Comparison of ENCODE assay signal across 24 mouse cellular contexts in the genomic region with DNA sequence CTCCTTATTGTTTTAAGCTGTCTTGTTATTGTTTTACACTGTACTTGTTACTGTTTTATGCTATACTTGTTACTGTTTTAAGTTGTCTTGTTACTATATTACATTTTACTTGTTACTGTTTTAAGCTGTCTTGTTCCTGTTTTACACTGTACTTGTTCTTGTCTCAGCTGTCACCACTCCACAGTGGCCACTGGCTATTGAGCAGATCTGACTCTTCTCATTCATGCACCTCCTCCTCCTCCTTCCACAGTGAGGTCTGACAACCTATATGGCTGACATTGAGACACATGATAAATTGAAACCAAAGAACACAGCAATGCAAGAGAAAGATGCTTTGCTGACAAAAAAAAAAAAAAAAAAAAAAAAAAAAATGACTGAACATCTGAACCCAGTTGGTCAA.
DNase-seq lines count a peak whose midpoint lies in the region; ATAC-seq and TF ChIP-seq lines count a peak whose summit lies in the region.
"Had no signal": no experiment of that assay in that cellular context is flagged by ENCODE, and none has a peak within 500 bp of the region (broad histone marks: within the 10 kb centered on the region; RNA-seq: fewer than 3 reads in every experiment).

No protein-coding gene starts in this region.

- no peak for TF ChIP-seq POLR2A in CH12.LX (IDR thresholded peaks at IDR 0.05; ENCODE audit: low read depth, low read length)

- peak; percentile 72 for DNase-seq in heart, adult 11 months
- no peak for DNase-seq in heart, adult 9 months (ENCODE audit: low spot score in 2 of 2)
- DNase-seq in heart, postnatal 14 days = no peak
- peak; percentile 31 to 35 for DNase-seq in heart, postnatal 10 days
- no peak for DNase-seq in CH12.LX (ENCODE audit: extremely low read depth)
- DNase-seq: adrenal gland, adult 8-10 months; adrenal gland, postnatal 14 days; adrenal gland, postnatal 36 days; B cell, adult 2 months; cerebellum, adult 11-12 months; cerebellum, adult 2 months; cerebellum, adult 9-10 months; cerebellum, postnatal 10 days; cerebellum, postnatal 25 days had no signal

- peaks cover 10% of the 10 kb centered on the region for H3K36me3 ChIP-seq in heart, embryonic 16.5 days (ENCODE audit: control insufficient read depth, insufficient read depth)
- no peaks in the 10 kb centered on the region for H3K36me3 ChIP-seq in heart, embryonic 11.5 days (ENCODE audit: control insufficient read depth, insufficient read depth, low read length)
- no peaks in the 10 kb centered on the region for H3K36me3 ChIP-seq in CH12.LX (replicated peaks in 1 of 2; ENCODE audit: control insufficient read depth in 1 of 2, insufficient read depth in 1 of 2, low read length in 1 of 2)
- H3K36me3 ChIP-seq: embryonic facial prominence, embryonic 10.5 days; embryonic facial prominence, embryonic 12.5 days; forebrain, embryonic 15.5 days had no signal

- 0 out of 2 replicates have a peak, but pooled peaks cover 2% of the 10 kb centered on the region for H3K4me1 ChIP-seq in heart, embryonic 16.5 days (ENCODE audit: control insufficient read depth, insufficient read depth, low read length)
- H3K4me1 ChIP-seq in heart, embryonic 11.5 days (ENCODE audit: control insufficient read depth, insufficient read depth, low read length) = peaks cover 3% of the 10 kb centered on the region; the same call in 1 of the 2 replicates
- H3K4me1 ChIP-seq in CH12.LX (ENCODE audit: control insufficient read depth in 1 of 2, insufficient read depth in 2 of 2) = peaks cover 2 to 4% of the 10 kb centered on the region in 2 experiments; a peak in 1 of 4 replicates
- H3K4me1 ChIP-seq: embryonic facial prominence, embryonic 10.5 days; embryonic facial prominence, embryonic 12.5 days; forebrain, embryonic 13.5 days; forebrain, embryonic 15.5 days had no signal

- ATAC-seq in heart, embryonic 16.5 days (replicated peaks; ENCODE audit: extremely low read depth, insufficient read depth, low FRiP score) = peak; percentile 58; the same call in 1 of the 2 replicates
- no peak; the same call in 1 of the 2 replicates for ATAC-seq in heart, embryonic 11.5 days (replicated peaks; ENCODE audit: insufficient number of reproducible peaks, low FRiP score, low TSS enrichment)
- ATAC-seq in megakaryocyte progenitor cell, adult 5-6 weeks (replicated peaks; ENCODE audit: poor library complexity) = no peak
- ATAC-seq: activated CD4-positive, CD25-positive, alpha-beta regulatory T cell, adult 4 months; CD4-positive, CD25-positive, alpha-beta regulatory T cell, adult 4 months; forebrain, embryonic 13.5 days; forebrain, embryonic 15.5 days; Patski had no signal

- TF ChIP-seq RAD21 in CH12.LX (IDR thresholded peaks at IDR 0.05; ENCODE audit: low read depth, low read length) = no peak

- in situ Hi-C loops in CH12.LX (cut with MboI; ENCODE audit: low pct_ligation_motif_present, low pct_unique_long_range_greater_than_20kb, low sequenced_read_pairs) = no loop called here

- no peak for TF ChIP-seq CTCF in CH12.LX (conservative IDR thresholded peaks at IDR 0.05 in 1 of 2, IDR thresholded peaks at IDR 0.05 in 1 of 2; ENCODE audit: low read depth in 2 of 2, low read length in 2 of 2)

- no peak overlapping the region for H3K9ac ChIP-seq in heart, embryonic 16.5 days (ENCODE audit: low read length)
- no peak overlapping the region for H3K9ac ChIP-seq in heart, embryonic 11.5 days (ENCODE audit: low read depth, low read length)
- no peak overlapping the region for H3K9ac ChIP-seq in CH12.LX (ENCODE audit: insufficient read depth, low read depth)
- H3K9ac ChIP-seq: embryonic facial prominence, embryonic 12.5 days; forebrain, embryonic 13.5 days; forebrain, embryonic 15.5 days had no signal

- no peak for TF ChIP-seq EP300 in CH12.LX (IDR thresholded peaks at IDR 0.05; ENCODE audit: low read length)

- no peaks in the 10 kb centered on the region for H3K79me2 ChIP-seq in CH12.LX (replicated peaks; ENCODE audit: control insufficient read depth, extremely low read depth, insufficient read depth, poor library complexity, severe bottlenecking)

- intact Hi-C loops in heart, postnatal 14 days (cut with DNase I) = no loop called here
- intact Hi-C loops in heart, postnatal 10 days (cut with DNase I) = no loop called here

- dilution Hi-C loops in CH12.LX (cut with MboI; ENCODE audit: extremely low pct_ligation_motif_present, extremely low pct_unique_long_range_greater_than_20kb, low sequenced_read_pairs) = no loop called here

- no peaks in the 10 kb centered on the region for H3K27me3 ChIP-seq in heart, embryonic 16.5 days (ENCODE audit: control insufficient read depth, insufficient read depth, low read length)
- H3K27me3 ChIP-seq in heart, embryonic 11.5 days (ENCODE audit: control insufficient read depth, insufficient read depth, low read length) = no peaks in the 10 kb centered on the region
- H3K27me3 ChIP-seq in CH12.LX (replicated peaks) = no peaks in the 10 kb centered on the region
- H3K27me3 ChIP-seq: embryonic facial prominence, embryonic 12.5 days; forebrain, embryonic 13.5 days; forebrain, embryonic 15.5 days; Patski had no signal

- H3K4me3 ChIP-seq in heart, embryonic 16.5 days (ENCODE audit: low read length) = no peak overlapping the region
- H3K4me3 ChIP-seq in heart, embryonic 11.5 days (ENCODE audit: low read depth, low read length) = no peak overlapping the region
- no peak overlapping the region for H3K4me3 ChIP-seq in CH12.LX (replicated peaks in 1 of 3; ENCODE audit: low read depth in 2 of 3, low read length in 2 of 3, poor library complexity in 1 of 3)
- H3K4me3 ChIP-seq: embryonic facial prominence, embryonic 10.5 days; embryonic facial prominence, embryonic 12.5 days; forebrain, embryonic 13.5 days; forebrain, embryonic 15.5 days had no signal

- no peak overlapping the region for H3K27ac ChIP-seq in heart, embryonic 16.5 days (ENCODE audit: low read length)
- no peak overlapping the region for H3K27ac ChIP-seq in heart, embryonic 11.5 days (ENCODE audit: low read depth, low read length)
- no peak overlapping the region for H3K27ac ChIP-seq in CH12.LX (ENCODE audit: insufficient read depth, low read depth)
- H3K27ac ChIP-seq: embryonic facial prominence, embryonic 10.5 days; embryonic facial prominence, embryonic 12.5 days; forebrain, embryonic 13.5 days; forebrain, embryonic 15.5 days had no signal

- H3K9me3 ChIP-seq in heart, embryonic 16.5 days (replicated peaks; ENCODE audit: control insufficient read depth, low read length) = no peaks in the 10 kb centered on the region
- H3K9me3 ChIP-seq in heart, embryonic 11.5 days (replicated peaks; ENCODE audit: control insufficient read depth, low read length) = no peaks in the 10 kb centered on the region
- no peaks in the 10 kb centered on the region for H3K9me3 ChIP-seq in CH12.LX (replicated peaks; ENCODE audit: low read length)
- H3K9me3 ChIP-seq: embryonic facial prominence, embryonic 10.5 days; embryonic facial prominence, embryonic 12.5 days; forebrain, embryonic 13.5 days; forebrain, embryonic 15.5 days had no signal

- no peak overlapping the region for H3K4me2 ChIP-seq in heart, embryonic 16.5 days (ENCODE audit: low read depth, low read length)
- H3K4me2 ChIP-seq in heart, embryonic 11.5 days = no peak overlapping the region
- H3K4me2 ChIP-seq in CH12.LX (ENCODE audit: insufficient read depth, low read depth, poor library complexity, severe bottlenecking) = no peak overlapping the region
- H3K4me2 ChIP-seq: embryonic facial prominence, embryonic 12.5 days; forebrain, embryonic 13.5 days; forebrain, embryonic 15.5 days had no signal

TF ChIP-seq in CH12.LX, 34 proteins besides CTCF, POLR2A, EP300 and RAD21:
- TF ChIP-seq MYC (IDR thresholded peaks at IDR 0.05; ENCODE audit: low read depth, low read length) (no peak), SIN3A (IDR thresholded peaks at IDR 0.05; ENCODE audit: low read length) (no peak), ZNF384 (IDR thresholded peaks at IDR 0.05; ENCODE audit: low read depth, low read length) (0 out of 2 replicates have a peak, but pooled peaks have one; percentile 26), SMC3 (IDR thresholded peaks at IDR 0.05; ENCODE audit: low read depth, low read length) (no peak), KAT2A (IDR thresholded peaks at IDR 0.05; ENCODE audit: insufficient replicate concordance, low read length) (no peak)

Comparison
In these comparisons a context has a peak if more than half of its experiments do, and no peak if none do; other contexts are left out.
1. DNase-seq: peak in heart, adult 11 months (single experiment) and heart, postnatal 10 days (2 of 2); none in heart, adult 9 months (0 of 2), heart, postnatal 14 days (0 of 2) and CH12.LX (single experiment).